Mouse (Mus musculus) lung, postnatal 25 days (tissue): ENCODE data around the gene Hoxb13.

Experiments used
- DNase-seq: peaks from one replicate; pipeline ENCODE4 v3.0.0; 2022; ENCODE audit warnings: low spot score

Gene Hoxb13

DNA sequence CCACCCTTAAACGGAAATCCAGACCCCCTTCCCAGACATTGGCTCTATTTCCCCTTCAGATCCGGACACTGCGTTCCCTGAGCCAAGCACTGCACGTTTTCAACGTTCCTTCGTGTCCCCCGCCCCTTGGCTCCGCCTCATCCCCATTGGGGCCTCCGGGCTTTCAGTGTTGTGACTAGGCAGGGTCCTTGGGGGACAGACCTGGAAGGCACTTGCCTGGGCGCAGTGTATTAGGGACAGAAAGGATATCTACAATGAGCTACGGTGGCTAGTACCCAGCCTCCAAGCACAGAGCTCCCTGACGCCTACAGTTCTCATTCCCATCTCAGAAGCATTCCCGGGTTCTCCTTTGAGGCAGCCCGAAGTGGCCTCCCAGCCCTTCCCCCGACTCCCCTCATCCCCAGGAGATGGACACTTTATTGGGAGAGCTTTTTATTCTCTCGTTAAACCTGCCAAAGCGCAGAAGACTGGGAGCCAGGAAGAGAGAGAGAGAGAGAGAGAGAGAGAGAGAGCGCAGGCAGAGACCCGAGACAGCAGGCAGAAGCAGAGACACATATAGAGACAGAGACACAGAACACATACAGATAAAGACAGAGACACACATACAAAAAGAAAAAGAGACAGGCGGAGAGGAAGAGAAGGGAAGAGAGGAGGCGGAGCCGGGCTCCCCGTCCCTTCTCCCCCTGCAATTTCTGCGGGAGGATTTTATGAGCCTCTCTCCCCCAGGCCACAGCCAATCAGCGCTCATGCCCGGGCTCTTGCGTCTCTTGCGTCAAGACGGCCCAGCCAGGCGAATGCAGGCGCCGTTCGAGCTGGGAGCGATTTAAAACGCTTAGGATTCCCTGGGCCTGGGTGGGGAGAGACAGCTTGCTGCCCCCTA lies at the start of gene Hoxb13:
Hoxb13 (plus strand) TSS at position 796 of the 880 bp plus-strand sequence.
- DNase-seq = no peak

DNA sequence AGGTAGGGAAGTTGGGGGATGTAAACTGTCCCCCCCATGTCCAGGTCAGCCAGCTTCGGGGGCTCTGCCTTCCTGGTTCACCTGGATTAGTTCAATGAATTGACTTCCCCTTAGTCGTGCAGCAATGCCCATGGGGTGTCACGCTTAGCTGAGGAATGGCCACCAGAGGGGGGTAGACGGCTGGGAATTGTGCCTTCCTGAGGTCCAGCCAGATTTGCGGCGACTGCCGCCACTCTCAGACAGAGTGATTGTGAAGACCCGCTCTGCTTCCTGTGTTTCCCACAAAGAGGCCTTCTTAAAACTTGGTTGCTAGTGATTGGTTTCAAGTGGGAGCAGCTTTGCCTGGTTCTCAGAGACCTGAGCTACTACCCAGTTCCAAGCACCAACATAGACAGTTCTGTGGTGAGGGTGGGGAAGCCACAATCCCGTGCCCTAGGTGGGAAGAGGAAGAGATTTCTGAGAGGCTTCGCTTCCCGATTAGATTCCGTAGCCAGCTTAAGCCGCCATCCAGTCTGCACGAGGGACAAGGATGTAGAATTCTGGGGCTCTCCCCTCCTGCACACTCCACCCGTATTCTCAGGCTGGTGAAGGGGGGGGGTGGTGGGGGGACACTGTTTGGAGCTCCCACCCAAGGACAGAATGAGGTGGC lies 48.4 kb upstream of the Hoxb13 start:
- peak; percentile 38 for DNase-seq

DNA sequence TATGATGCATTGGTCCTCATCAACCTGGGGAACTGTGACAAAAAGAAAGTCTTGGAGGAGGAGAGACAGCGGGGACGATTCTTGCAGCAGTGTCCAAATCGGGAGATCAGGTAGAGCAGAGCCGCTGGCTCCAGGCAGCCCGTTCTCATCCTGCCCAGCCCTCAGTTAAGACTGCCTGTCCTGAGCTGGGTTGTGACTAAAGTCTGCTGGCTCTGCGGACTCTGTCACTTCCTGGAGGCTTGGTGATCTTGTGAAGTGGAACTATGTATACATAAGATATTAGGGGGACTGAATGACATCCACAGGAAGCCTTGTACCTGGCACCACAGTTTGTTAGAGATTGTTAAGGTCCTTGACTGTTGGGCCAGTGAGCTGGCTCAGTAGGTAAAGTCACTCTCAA lies 46.6 kb upstream of the Hoxb13 start:
- no peak for DNase-seq

DNA sequence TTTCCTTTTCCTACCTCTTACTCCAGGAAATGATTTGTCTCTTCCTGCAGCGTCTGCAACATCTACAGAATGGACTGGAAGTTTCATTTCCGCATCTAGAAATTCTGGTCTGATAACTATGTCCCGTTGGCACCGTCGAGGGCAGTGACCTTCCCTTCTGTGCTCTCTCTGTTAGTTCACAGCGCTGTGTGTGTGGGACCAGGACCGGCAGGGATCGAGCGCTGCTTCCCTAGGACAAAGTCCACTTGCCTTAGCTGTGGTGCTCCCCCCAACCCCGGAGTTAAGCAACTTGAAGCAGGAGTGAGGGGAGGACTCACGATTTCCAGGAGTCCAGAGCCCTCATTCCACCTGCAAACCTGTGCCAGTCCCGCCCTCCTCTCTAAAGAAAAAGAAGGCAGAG lies 29.3 kb upstream of the Hoxb13 start:
- DNase-seq = no peak

DNA sequence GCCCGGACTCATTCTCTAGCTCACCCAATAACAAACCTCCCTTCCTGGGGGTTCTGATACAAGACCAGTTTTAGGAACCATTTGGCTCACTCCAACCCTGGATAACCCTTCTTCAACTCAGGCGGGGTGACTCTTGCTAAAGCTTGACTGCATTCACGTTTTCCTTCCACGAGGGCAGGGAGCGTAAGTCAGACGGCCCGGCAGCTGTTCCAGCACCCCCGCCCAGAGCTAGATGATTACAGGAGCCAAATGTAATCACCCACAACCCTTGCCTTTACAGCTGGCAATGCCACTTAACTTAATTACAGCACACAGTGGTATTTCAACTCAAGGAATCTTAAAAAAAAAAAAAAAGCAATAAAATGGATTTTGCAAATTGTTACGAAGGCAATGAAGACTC lies 26.0 kb upstream of the Hoxb13 start:
- no peak for DNase-seq

DNA sequence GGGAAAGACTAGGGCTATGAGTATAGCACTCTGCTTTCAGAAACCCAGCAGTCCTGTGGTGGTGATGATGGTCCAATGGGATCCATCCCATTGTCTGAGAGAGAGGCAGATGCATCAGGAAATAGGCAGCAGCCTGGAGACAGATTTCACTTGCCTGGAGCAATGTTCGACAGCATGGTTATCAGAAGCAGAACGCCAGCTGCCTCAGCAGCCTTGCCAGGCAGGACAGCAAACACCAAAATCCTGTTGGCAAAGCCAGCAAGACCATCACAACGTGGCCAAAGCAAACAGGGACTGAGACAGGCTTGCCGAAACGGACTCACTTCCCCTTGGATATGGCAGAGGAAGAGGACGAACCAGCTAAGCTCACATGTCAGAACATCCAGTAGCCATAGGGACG lies 25.1 kb upstream of the Hoxb13 start:
- no peak for DNase-seq

DNA sequence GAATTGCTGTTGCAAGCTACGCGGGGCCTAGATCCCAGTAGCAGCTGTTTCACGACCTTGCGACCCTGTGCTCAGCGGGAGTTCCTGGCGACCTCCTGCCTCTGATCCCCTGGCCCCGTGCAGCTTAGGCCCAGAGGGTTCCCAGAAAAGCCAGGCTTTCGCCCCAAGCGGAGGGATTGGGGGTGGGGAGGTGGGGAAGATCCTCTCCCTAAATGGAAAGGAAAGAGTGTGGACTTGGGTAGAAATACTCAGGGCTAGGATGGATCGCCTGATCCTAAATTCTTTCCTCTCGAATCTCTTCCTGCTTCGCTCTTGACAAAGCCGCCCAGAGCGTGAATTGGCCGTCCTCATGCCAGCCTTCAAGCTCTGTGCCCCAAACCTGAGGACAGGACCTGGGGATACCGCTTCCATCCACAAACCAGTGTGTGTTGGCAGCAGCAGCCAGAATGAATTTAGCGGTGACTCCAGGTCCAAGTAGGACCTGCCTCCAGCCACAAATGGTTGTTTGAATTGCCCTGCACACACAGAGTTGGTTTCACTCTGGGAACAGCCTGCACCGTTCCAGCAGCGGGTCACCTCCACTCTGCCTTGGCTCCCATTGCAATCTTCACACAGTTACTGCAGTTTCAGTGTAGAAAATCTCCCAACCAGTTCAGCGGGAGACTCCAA lies 23.3 kb upstream of the Hoxb13 start:
- no peak for DNase-seq

DNA sequence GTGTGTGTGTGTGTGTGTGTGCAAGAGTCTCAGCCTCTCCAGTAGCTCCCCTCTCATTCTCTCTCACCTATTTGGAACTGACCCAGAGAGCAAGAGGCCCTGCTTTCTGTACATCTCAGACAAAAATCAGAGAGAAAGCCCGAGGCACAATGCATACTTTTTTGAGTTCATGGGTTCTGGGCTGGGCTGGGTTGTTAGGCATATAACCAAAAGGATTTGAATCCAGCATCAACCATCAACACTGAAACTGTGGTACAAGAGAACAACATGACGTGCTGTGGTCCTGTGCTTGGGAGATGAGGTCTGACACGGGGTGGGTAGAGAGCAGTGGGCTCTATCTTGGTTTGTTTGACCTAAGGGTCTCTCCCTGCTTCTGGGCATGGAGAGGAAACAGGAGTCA lies 22.5 kb upstream of the Hoxb13 start:
- no peak for DNase-seq

DNA sequence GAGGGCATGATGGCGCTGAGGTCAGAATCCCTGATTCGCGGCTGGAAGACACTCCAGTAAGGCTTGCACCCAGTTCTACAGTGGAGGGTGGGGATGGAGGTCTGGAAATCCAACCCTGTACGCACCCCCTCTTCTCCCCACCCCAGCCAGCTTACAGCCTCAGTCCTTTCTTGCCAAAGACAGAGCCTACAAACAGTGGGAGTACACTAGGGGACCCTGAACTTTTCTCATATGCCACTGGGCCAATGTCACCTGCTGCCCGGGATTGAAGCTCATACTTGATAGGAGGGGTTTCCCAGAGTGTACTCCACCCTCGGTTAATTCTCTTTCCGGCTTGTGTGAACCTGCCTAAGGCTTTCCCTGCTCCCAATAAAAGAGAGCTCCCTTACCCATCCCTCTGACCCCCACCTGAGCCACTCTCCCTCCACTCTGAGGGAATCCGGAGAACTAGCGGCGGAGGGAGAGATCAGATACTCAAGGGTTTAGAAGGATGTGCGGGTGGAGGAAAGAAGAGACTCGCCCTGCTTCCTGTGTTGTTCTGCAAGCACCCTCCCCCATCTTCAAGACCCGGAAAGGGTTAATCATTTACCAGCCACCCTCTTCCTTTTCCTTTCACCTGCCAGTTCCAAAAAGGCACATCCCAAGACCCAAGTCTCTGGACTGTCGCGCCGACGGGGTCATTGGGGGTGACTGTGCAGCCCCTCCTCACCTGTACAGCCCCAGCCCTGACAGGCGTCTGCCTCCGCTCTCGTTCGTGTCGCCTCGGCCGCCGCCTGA lies 21.4 kb upstream of the Hoxb13 start:
- DNase-seq = no peak

DNA sequence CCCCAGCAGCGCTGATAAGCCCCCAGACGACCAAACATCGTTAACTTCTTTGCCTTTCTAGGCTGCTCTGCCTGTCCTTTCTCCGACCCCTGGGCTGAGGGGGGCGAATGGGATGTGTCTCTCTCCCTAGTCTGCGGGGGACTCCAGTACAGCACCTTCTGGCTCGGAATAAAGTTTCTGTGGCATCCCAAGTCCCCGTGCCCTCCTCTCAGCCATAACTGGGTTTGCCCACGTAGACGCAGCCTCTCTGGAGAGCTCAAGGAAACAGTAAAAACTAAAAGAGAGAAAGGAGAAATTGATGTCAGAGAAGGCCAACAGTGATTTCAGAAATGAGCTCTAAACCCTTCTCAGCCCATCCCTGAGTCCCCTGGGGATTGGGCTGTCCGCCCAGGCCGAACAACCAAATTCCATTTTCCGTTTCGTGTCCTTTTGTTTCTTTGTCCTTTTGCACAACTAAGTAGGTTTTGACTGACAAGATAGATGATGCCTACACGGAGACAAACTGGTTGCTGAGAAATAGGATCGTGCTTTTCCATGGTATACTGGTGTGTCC lies 20.8 kb upstream of the Hoxb13 start:
- DNase-seq = no peak

DNA sequence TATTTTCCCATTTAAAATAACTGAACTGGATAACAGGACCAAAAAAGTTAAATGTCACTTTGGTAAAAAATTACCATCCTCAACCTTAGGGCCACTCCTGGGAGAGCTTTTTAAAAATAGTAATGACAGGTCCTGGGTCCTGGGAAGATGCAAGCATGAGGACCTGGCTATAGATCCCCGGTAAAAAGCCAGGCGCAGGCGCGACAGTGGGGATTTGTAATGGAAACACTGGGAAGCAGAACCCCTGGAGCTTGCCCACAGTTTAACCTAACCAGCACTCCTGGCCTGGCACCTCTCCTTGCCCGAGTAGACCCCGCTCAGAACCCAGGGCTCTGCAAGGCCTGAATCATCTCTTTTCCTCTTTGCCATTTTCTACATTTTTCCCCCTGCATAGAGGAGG lies 19.2 kb upstream of the Hoxb13 start:
- no peak for DNase-seq

DNA sequence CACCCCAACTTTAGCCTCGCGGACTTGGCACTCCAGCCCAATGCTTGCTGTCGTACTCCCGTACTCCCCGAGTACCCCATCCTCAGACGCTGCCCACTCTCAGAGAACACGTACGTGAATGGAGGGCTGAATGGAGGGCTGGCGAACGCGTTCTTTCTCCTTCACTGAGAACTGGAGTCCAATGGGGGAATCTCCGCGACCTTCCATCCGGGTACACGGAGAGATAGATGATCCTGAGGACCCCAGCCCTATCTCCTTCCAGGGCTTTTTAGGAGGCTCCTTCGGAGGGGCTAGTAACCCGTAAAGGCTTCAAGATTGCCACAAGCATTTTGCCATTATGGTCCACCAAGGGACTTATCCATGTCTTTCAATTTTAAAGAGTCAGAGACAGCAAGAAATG lies 18.6 kb upstream of the Hoxb13 start:
- DNase-seq = no peak

DNA sequence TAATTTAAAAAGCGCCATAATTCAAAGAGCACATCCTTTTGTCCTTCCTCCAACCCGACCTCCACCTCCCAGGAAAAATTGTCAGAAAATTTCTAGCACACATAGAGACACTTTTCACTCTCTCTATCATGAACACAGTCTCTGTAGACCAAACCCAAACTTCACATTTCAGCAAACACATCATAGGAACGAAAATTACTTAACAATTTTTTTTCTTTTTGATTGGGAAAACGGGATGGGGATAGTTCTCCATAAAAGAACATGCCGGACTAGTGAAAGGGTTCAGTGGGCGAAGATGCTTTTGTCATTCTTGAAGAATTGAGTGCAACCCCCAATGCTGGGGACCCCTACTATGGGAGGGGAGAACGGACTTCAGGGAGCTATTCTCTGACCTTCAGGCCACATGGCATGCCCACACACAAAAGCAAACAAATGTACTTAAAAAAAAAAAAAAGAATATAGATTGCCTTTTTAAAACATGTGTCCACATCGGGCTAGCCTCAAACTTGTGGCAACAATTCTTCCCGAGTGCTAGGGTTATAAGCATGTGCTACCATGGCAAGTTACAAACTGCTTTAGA lies 18.1 kb upstream of the Hoxb13 start:
- DNase-seq = no peak

DNA sequence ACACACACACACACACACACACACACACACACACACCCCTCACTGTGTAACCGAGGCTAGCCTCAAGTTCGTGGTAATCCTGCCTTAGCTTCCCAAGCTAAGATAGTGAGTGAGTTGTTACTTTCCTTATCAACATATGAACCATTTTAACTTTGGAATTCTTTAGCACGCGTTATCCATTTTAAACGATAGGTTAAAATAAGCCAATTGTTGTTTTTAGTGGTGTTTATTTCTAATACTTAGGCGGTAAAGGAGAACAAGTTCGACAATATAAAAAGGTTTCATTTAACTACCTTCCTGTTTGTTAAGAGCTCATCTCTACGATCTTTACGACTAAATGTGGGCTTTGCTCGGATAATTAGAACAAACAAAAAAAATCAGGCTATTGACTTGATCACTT lies 17.3 kb upstream of the Hoxb13 start:
- no peak for DNase-seq

DNA sequence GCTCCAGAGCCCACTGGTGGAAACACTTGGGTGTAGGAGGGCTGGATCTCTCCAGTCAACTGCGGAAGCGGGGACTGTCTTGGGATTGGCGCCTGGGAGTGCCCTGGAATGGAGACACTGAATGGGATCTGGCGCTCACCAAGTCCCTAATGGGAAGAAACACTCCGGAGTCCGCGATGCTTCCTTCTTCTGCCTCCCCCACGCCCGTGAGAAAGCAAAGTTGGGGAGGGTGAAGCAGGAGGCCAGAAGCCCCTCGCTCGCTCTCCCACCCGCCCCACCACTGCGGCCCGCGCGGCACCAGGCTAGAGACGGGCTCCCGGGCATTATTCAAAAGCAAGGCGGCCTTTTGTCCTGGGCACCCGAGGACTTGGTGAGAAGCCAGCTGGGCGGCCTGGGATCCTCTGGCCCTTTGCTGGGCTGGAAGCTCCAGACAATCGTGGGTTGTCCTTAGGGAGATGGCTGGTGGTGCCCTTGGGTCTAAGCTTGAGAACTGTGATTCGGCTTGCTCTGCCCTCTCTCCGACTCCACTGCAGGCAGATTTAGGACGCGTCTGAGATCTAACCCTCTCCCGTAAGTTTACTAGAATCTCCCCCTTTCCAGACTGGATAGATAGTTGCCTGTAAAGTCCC lies 16.5 kb upstream of the Hoxb13 start:
- no peak for DNase-seq

DNA sequence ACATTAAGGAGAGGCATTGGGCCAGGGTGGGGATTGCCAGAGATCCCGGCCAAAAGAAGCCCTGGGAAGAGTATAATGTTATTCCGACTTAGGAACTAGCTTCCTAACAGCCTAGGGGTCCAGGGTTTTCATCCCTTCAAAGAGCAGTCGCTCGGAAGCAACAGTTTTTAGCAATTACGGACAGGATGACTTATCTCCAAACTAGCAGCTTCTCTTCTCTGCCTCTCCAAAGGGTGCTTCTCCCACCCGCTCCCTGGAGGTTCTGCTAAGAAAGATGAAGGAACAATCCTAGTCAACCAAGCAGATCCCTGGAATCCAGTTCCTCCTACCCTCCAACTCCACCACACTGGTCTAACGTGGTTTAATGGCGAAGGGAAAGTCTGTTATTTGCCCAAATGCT lies 15.8 kb upstream of the Hoxb13 start:
- no peak for DNase-seq

DNA sequence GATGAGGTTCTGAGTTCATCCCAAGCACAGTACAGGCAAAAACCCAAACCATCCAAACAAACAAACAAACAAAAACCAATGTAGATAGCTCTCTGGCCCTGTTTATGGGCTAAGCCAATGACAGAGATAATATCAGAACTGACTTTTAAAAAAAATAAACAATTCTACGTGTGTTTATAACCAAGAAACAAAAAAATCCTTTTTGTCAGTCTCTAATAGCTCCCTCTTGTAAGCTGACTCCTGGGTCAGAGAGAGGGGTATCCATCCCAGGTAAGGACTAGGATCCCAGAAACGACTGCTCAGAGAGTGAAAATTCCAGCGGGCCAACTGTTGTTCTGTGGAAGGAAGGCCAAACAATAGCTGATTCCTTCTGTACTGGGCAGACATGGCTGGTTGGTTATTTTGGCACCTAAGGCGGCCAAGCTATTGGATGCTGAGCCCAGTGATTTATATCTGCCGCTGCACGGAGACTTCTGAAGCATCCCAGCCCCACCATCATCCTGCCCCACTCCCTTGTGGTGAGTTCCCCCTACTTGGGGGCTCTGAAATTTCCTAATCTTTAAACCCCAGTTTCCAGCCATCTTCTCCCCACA lies 15.1 kb upstream of the Hoxb13 start:
- DNase-seq = no peak

DNA sequence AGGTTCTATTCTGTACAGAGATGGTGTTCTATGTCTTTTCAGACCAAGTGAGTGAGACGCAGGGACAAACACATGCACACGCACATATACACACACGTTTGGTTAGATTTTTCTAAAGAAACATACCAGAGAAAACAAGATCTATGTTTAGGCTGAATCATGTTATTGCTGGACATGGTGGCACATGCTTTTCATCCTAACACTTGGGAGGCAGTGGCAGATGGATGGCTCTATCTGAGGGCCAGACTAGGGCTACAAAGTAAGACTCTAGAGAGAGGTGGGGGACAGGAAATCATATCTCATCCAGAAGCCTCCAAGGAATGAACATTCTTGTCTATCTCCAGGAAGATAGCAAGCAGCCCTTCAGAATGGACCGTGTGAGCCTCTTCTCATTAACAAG lies 13.1 kb upstream of the Hoxb13 start:
- DNase-seq = no peak

DNA sequence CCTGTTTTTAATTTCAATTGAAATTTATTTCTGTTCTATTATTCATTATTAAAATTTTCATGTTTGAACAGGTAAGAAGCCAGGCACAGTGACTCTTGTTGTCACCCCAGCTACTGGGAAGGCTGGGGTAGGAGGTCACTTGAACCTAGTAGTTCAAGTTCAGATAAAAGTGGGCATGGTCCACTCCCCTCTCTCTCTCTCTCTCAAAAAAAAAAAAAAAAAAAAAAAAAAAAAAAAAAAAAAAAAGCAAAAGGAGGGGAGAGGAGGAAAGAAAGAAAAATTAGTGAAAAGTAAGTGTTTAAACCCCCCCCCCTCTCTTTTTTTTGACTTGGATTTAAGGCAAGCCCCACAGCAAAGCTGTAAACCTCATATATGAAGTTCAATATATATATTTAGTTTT lies 9.9 kb upstream of the Hoxb13 start:
- DNase-seq = no peak

DNA sequence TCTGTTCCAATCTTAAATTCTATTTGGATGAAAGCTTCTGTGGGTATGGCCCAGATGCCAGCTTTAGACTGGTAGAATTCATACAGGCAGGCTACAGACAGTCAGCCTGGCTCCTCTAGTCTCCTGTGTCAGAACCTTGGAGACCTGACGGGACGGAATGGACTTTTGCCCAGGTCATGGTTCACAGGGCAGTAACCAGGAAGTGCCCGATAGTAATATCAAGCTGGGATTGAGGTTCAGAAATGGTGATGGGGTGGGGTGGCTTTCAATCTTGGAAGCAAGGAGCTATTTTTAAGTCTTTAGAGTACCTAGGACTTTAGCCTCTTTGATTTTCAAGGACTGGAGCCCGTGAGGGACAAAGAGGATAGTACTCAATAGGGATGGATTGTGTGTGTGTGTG lies 6.8 kb upstream of the Hoxb13 start:
- no peak for DNase-seq
